Mouse (Mus musculus) granulocyte monocyte progenitor cell, adult 5-6 weeks (primary cell): ENCODE data around the gene Dek. TPM values are rescaled to one million over a fixed set of nuclear protein-coding genes. Genes with fewer than 3 reads are reported as not detected.

Experiments used
- ATAC-seq: replicated peaks from 2 replicates; pipeline ENCODE4 v1.8.0; 2016; ENCODE audit warnings: mild to moderate bottlenecking, moderate TSS enrichment, inconsistent platforms; ENCODE audit not compliant: poor library complexity, severe bottlenecking
- total RNA-seq, 2 experiments: library from RNA; stranded (forward) in 1 of 2; stranded (reverse) in 1 of 2; fragments of 200-712, 200-1000 nt in 1 of 2; fragments of >200 nt in 1 of 2; fragmentation: Nextera tagmentation in 1 of 2; gene quantifications; 2 replicates each; pipeline ENCODE4 v1.2.3; 2014 to 2017

The Dek gene
- total RNA-seq, 2 experiments from 2014 or later, result 303 to 629 TPM

GRCm38 (mm10) chr13:47063985-47064760 is 41.8 kb downstream of the Dek start:
- ATAC-seq, result no peak

DNA sequence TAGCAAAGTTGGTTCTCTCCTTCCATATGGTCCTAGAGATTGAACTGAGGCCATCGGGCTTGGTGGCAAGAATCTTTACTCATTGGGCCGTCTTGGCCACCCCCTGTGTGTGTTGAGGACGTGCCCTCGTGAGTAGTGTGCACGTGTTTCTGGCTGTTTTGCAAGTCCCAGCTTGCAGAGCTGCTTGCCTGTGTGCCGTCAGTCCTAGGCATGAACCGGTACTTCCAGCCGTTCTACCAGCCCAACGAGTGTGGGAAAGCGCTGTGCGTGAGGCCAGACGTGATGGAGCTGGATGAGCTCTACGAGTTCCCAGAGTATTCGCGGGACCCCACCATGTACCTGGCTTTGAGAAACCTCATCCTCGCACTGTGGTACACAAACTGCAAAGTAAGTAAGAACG is 43.2 kb downstream of the Dek start:
- no peak for ATAC-seq

DNA sequence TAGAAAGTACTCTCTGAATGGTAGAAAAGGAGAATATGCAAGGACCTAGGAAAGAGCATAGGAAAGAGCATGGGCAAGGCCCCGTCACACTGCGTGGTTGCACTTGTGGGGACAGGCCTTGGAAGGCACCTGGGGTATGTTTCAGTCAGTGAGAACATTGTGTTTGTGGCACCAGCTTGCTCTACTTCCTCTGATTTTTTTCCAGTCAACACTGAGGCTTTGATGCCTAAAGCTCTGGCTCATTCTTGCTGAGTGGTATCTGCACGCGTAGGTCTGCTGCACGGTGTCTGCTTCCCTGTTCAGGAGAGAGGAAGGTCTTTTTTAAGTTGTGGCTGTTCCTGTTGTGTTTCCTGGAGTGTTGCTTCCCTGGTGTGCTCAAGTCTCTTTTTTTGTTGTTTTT is 49.2 kb downstream of the Dek start:
- ATAC-seq, result 0 out of 2 replicates have a peak, but pooled peaks have one; percentile 17

DNA sequence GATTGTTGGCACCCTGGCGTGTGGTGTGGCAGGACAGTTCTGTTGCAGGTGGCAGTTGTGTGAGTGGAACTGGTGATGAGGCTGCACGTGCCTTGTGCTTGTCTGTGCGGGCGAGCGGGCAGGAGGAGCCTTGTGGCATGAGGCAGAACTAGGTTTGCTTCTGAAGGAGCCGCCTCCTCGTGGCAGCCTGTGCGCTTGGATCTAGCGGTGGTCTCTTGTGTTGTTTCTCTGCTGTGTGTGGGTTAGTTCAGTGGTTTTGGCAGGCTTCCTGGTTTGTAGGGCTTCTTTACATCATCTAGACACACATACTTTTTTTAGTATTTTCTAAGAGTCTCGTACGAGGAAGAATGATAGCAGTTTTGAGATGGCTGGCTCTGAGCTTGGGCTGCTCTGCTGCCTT is 49.9 kb downstream of the Dek start:
- ATAC-seq, result peak; percentile 53

DNA sequence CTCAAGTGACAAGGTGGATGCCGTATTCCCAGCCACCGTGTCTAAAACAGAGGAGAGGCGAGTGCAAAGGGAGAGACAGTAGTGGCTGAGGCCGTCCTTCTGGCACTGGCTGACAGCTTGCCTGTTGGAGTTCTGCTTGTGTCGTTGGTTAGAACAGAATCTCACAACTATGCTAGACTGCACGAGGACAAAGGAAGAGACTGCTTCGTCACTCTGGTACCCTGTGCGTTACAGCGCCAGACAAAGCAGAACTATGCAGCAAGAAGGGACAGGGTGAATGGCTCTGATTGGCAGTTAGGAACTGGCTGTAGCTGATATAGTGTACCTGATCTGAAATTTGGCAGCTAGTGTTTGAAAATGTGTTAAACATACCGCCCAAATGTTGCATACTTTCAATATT is 52.0 kb downstream of the Dek start:
- no peak for ATAC-seq

- ATAC-seq, result no peak
Measured at GRCm38 (mm10) chr13:47050009-47050408, 56.0 kb downstream of the Dek start.

GRCm38 (mm10) chr13:47047996-47048395 is 58.0 kb downstream of the Dek start:
- ATAC-seq, result no peak

DNA sequence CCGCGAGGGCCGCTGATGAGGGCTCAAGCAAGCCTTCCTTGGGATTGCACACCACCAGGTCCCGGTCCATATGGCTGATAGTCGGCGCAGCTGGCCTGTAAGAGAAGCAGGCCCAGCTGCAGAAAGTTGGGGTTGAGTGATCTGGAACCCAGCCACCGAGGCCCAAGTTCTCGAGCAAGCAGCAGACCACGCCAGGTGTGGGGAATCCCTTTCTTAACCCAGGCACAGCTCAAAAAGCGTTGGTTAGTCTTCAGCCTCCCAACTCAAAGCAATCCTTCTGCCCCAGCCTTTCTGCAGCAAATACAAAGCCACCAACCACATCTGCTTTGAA is 61.4 kb downstream of the Dek start, which contains the start of gene Tpmt:
Gene Tpmt, minus strand, starts transcription at position 121 of the 331 bp plus-strand sequence.
- peak; percentile 7; the same call in 1 of the 2 replicates for ATAC-seq

DNA sequence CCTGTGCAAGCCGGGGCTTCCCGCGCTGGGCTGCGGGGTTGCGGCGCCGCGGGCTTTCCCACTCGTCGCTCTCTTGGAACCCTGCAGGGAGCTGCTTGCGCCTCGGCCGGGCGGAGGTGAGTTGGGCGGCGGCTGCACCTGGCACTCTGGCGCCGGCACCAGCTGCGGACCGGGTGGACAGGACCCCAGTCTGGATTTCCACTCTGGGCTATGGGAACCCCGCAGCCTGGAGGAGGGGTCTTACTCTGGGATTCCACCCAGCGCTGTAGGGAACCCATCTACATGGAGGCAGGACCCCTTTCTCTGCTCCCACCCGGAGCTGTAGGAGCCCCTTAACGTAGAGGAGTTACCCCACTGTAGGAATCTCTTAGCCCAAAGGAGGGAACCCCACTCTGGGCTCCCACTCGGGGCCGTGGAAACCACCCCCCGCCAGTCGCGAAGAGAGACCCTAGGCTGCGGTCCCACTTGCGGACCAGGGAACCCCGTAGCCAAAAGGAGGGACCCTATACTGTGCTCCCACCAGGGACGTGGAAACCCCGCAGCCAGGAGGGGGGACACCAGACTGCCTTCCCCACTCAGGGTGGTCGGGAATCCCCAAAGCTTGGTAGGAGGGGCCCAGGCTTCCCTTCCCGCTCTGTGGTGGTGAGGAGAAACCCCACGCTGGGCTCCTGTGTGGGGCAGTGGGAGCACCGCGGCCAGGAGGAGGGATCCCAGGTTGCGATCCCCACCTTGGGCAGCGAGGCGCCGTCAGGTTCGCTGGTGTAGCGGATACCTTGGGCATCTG is 62.0 kb downstream of the Dek start:
- peak; percentile 1; the same call in 1 of the 2 replicates for ATAC-seq

- peak; percentile 89 for ATAC-seq
Measured at GRCm38 (mm10) chr13:47043030-47043680, 62.8 kb downstream of the Dek start, which contains the start of gene Kdm1b. Gene Kdm1b (plus strand): TSS chr13:47043499.

DNA sequence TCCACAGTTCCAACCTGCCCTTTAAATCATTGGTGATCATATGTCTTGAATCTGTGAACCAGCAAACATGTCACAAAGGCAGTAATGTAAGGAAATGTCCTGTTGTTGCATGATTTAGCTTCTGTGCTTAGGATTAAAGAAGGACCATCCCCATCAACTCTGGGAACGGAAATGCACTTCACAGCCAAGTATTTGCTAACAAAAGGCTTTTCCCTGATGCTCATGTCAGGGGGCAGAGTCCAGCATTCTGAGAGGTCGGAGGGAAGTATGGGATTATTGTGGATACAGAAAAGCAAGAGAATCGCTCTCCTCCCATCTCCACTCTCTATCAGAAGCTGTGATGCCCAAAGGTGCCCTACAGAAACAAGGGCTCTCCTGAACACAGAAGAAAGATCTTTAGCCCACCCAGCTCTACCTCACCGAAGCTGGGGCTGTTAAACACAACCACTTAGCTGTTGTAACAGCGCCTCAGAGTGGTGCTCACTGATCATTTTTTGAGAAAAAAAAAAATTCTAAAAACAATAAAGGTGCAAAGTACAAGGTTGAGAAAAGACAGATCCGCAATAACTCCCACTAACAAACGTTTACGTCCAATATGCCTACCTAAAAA is 63.9 kb downstream of the Dek start:
- ATAC-seq, result no peak

- ATAC-seq, result no peak
Measured at GRCm38 (mm10) chr13:47040061-47040460, 65.9 kb downstream of the Dek start.

DNA sequence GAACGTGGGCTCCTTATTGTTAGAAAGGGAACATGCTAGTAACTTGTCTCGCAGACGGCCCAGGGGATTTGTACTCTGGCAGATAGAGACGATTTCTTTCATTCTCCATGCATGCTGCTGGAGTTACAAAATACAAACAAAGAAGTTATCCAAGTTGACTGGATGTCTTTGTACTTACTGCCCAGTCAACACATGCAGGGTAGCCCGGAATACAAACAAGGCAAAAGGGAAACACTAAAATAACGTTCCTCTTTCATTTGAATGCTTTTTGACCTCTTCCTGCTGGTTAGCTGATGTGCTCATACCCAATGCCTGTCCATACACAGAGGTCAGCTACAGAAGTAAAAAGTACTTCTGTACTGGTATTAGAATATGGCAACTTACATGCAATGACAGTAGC is 68.1 kb downstream of the Dek start:
- ATAC-seq, result no peak

Other genes starting within 250 kb of the Dek start
- 26.6 and 47.5 TPM in 2 replicates for gene Kif13a, start 176.3 kb downstream of the Dek start, total RNA-seq (2014; fragmentation: Nextera tagmentation)
- 46.0 and 57.7 TPM in 2 replicates for gene Kif13a, start 176.3 kb downstream of the Dek start, total RNA-seq (2017)
- 1.6 and 1.7 TPM in 2 replicates for gene Nhlrc1, start 91.4 kb downstream of the Dek start, total RNA-seq (2014; fragmentation: Nextera tagmentation)
- 2.1 and 4.3 TPM in 2 replicates for gene Nhlrc1, start 91.4 kb downstream of the Dek start, total RNA-seq (2017)
- gene Kdm1b, start 62.7 kb downstream of the Dek start, total RNA-seq (2014; fragmentation: Nextera tagmentation), result 7.3 and 11.2 TPM in 2 replicates
- 8.2 and 11.4 TPM in 2 replicates for gene Kdm1b, start 62.7 kb downstream of the Dek start, total RNA-seq (2017)
- 1.5 and 9.1 TPM in 2 replicates for gene Tpmt, start 61.5 kb downstream of the Dek start, total RNA-seq (2014; fragmentation: Nextera tagmentation)
- 2.3 and 9.8 TPM in 2 replicates for gene Tpmt, start 61.5 kb downstream of the Dek start, total RNA-seq (2017)
- 7.8 and 7.9 TPM in 2 replicates for gene Rnf144b, start 16.5 kb upstream of the Dek start, total RNA-seq (2014; fragmentation: Nextera tagmentation)
- 6.9 and 9.1 TPM in 2 replicates for gene Rnf144b, start 16.5 kb upstream of the Dek start, total RNA-seq (2017)